Mouse (Mus musculus): ENCODE measurements around the gene Map3k6. TPM values are rescaled to one million over a fixed set of nuclear protein-coding genes. Genes with fewer than 3 reads are reported as not detected.
A peak's percentile ranks its signal among the peaks of the same experiment; 100 is the strongest.

Map3k6 gene
- polyA plus RNA-seq, 1 experiment from 2014 or later, result 3.3 TPM

- ATAC-seq (peak; percentile 17), DNase-seq (ENCODE audit: low read depth, low spot score) (no peak)
- H3K27me3 ChIP-seq, result no peaks in the 10 kb centered on the region
- in situ Hi-C loops (cut with MboI; ENCODE audit: low pct_unique_long_range_greater_than_20kb), result loop anchor here (5.0 to 10.0 kb wide), 2 partner anchors 206 to 268 kb away; no protein-coding TSS in a partner anchor
- ChIA-PET POLR2A (interaction anchor here (0.6 kb wide), 1 partner anchor 130 kb away, joined by 3 read pairs; no protein-coding TSS in a partner anchor), CTCF (no interaction called here)
- no peak for TF ChIP-seq CTCF (IDR thresholded peaks at IDR 0.05)
These were observed 27.4 kb upstream of the Map3k6 start for GRCm38 (mm10) chr4:133213268-133213590.

GRCm38 (mm10) chr4:133213661-133214060, 27.0 kb upstream of the Map3k6 start:
- H3K27me3 ChIP-seq, result no peaks in the 10 kb centered on the region
- no peak for DNase-seq (ENCODE audit: low read depth, low spot score)
- no peak for ATAC-seq
- ChIA-PET POLR2A (no interaction called here), CTCF (no interaction called here)
- in situ Hi-C loops (cut with MboI; ENCODE audit: low pct_unique_long_range_greater_than_20kb), result loop anchor here (5.0 to 10.0 kb wide), 2 partner anchors 206 to 269 kb away; no protein-coding TSS in a partner anchor
- no peak for TF ChIP-seq CTCF (IDR thresholded peaks at IDR 0.05)

DNA sequence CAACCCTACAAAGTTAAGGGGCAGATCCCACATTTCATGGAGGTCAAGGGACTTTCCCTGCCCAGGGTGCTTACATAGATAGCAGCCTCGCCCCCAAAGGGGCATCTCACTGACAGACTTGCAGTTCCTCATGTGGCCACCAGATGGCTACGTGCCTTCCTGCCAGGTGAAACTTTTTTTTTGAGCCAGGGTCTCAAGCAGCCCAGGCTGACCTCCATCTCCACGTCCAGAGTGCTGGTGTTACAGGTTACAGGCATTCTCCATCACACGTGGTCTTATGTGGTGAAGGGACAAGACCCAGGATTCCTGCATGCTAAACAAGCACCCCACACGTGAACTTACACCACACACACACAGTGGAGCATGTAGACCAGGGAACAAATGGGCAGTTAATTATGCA, 23.0 kb upstream of the Map3k6 start:
- in situ Hi-C loops (cut with MboI; ENCODE audit: low pct_unique_long_range_greater_than_20kb), result loop anchor here (10.0 kb wide), 1 partner anchor 273 kb away; no protein-coding TSS in a partner anchor

GRCm38 (mm10) chr4:133218745-133219144, 21.9 kb upstream of the Map3k6 start:
- no peak for ATAC-seq
- POLR2A ChIA-PET, result no interaction called here
- in situ Hi-C loops (cut with MboI; ENCODE audit: low pct_unique_long_range_greater_than_20kb), result loop anchor here (10.0 kb wide), 1 partner anchor 274 kb away; no protein-coding TSS in a partner anchor

More for the DNA sequence above, 23.0 kb upstream of the Map3k6 start:
- ChIA-PET POLR2A (no interaction called here), CTCF (no interaction called here)
- ATAC-seq (no peak), DNase-seq (ENCODE audit: low read depth, low spot score) (no peak)
- H3K27me3 ChIP-seq, result no peaks in the 10 kb centered on the region
- TF ChIP-seq CTCF (IDR thresholded peaks at IDR 0.05), result no peak

GRCm38 (mm10) chr4:133220656-133221055, 20.0 kb upstream of the Map3k6 start:
- no peak for DNase-seq (ENCODE audit: low read depth, low spot score)
- CTCF ChIA-PET, result interaction anchor here (1.2 to 2.0 kb wide), 2 partner anchors 77 kb away, joined by 3 to 8 read pairs; no protein-coding TSS in a partner anchor
- in situ Hi-C loops (cut with MboI; ENCODE audit: low pct_unique_long_range_greater_than_20kb), result no loop called here
- no peak for ATAC-seq
- POLR2A ChIA-PET, result no interaction called here
- no peaks in the 10 kb centered on the region for H3K27me3 ChIP-seq
- no peak for TF ChIP-seq CTCF (IDR thresholded peaks at IDR 0.05)

More at GRCm38 (mm10) chr4:133218745-133219144, 21.9 kb upstream of the Map3k6 start:
- TF ChIP-seq CTCF (IDR thresholded peaks at IDR 0.05), result no peak
- DNase-seq (ENCODE audit: low read depth, low spot score), result no peak
- CTCF ChIA-PET, result no interaction called here
- no peaks in the 10 kb centered on the region for H3K27me3 ChIP-seq

DNA sequence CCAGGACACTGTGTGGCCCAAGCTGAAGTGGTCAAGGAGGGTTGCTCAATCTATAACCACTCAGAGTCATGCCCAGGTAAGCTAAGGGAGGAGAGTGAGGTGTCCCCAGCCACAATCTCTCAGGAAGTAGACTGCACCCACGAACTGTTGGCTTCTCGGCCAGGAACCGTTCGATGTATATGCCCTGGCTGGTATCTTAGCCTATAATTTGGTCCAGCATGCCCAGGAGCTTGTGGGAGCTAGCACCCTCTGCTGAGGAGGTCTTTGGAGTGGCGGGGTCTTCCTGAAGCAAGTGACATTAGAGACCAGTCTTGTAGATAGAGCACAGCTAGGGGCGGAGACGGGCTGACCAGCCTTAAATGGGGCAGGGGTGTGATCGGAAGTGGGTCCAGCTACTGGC, 18.9 kb upstream of the Map3k6 start:
- CTCF ChIA-PET, result interaction anchor here (2.0 kb wide), 1 partner anchor 76 kb away, joined by 8 read pairs; no protein-coding TSS in a partner anchor
- POLR2A ChIA-PET, result interaction anchor here (0.5 kb wide), 2 partner anchors 147 to 1405 kb away, joined by 3 to 4 read pairs; no protein-coding TSS in a partner anchor
- no peak for TF ChIP-seq CTCF (IDR thresholded peaks at IDR 0.05)

DNA sequence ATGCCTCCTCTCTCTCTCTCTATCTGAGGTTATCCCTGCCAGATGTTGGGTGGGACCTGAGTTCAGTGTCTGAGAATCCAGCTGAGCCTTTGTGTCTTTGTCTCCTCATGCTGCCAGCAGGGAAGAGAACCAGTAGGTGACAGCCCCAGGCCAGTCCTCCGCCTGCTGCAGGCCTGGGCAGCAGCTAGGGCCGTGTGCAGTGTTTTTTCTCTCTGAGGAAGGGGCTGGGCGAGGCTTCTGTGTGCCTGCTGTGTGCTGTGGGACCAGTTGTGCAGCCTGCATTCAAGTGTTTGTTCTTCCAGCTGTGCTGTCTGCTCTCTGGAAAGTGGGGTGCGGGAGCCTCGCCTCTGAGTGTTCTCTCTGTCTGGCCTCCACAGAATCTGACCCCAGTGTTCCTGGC, 16.7 kb upstream of the Map3k6 start:
- TF ChIP-seq CTCF (IDR thresholded peaks at IDR 0.05), result no peak
- in situ Hi-C loops (cut with MboI; ENCODE audit: low pct_unique_long_range_greater_than_20kb), result no loop called here
- ChIA-PET POLR2A (no interaction called here), CTCF (no interaction called here)
- DNase-seq (ENCODE audit: low read depth, low spot score) (no peak), ATAC-seq (no peak)
- H3K27me3 ChIP-seq, result no peaks in the 10 kb centered on the region

More for the DNA sequence above, 18.9 kb upstream of the Map3k6 start:
- in situ Hi-C loops (cut with MboI; ENCODE audit: low pct_unique_long_range_greater_than_20kb), result no loop called here
- ATAC-seq, result no peak
- no peak for DNase-seq (ENCODE audit: low read depth, low spot score)
- no peaks in the 10 kb centered on the region for H3K27me3 ChIP-seq

DNA sequence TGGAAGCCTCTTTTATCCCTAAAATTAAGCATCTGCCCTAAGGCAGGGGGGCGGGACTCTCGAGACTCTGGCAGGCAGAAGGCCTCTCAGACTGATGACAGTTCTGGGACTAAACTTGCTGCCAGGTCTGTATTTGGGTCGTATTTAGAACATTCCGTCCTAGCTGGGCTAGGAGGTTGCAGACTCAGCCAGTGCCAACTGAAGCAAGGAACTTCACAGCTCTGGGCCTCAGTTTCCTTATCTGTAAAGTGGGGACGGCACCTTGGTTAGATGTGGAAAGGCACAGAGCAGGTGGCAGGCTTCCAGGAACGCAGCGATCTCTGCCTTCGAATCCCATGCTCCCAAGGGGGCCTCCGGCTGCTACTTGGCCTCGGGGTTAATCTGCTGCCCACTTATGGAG, 14.5 kb upstream of the Map3k6 start:
- CTCF ChIA-PET, result no interaction called here
- ATAC-seq (no peak), DNase-seq (ENCODE audit: low read depth, low spot score) (no peak)
- POLR2A ChIA-PET, result no interaction called here
- H3K27me3 ChIP-seq, result no peaks in the 10 kb centered on the region
- no peak for TF ChIP-seq CTCF (IDR thresholded peaks at IDR 0.05)
- in situ Hi-C loops (cut with MboI; ENCODE audit: low pct_unique_long_range_greater_than_20kb), result no loop called here

- TF ChIP-seq CTCF (IDR thresholded peaks at IDR 0.05), result no peak
- ChIA-PET POLR2A (interaction anchor here (0.7 kb wide), 1 partner anchor 214 kb away, joined by 5 read pairs; no protein-coding TSS in a partner anchor), CTCF (no interaction called here)
- DNase-seq (ENCODE audit: low read depth, low spot score), result no peak
- no peak for ATAC-seq
- no peaks in the 10 kb centered on the region for H3K27me3 ChIP-seq
- in situ Hi-C loops (cut with MboI; ENCODE audit: low pct_unique_long_range_greater_than_20kb), result no loop called here
These were observed 13.0 kb upstream of the Map3k6 start for GRCm38 (mm10) chr4:133227636-133228035.

DNA sequence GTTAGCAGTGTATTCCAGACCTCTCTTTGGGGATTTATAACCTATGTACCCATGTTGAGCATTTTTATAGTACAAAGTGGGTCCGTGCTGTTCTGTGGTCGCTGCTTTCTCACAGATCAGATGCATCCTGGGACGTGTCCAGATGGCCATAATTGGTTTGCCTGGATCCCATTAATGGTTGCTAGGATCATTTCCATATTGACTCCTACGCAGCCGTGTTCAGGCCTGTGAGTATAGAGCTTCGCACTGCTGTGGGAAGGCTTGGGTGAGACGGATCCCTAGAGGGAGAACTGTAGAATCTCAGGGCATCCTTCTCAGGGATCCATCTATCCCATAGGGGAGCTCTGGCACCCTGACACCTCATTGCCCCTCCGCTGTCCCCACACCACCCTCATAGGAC, 11.0 kb upstream of the Map3k6 start:
- ATAC-seq (no peak), DNase-seq (ENCODE audit: low read depth, low spot score) (no peak)
- ChIA-PET CTCF (no interaction called here), POLR2A (no interaction called here)
- in situ Hi-C loops (cut with MboI; ENCODE audit: low pct_unique_long_range_greater_than_20kb), result no loop called here
- no peaks in the 10 kb centered on the region for H3K27me3 ChIP-seq
- TF ChIP-seq CTCF (IDR thresholded peaks at IDR 0.05), result no peak

DNA sequence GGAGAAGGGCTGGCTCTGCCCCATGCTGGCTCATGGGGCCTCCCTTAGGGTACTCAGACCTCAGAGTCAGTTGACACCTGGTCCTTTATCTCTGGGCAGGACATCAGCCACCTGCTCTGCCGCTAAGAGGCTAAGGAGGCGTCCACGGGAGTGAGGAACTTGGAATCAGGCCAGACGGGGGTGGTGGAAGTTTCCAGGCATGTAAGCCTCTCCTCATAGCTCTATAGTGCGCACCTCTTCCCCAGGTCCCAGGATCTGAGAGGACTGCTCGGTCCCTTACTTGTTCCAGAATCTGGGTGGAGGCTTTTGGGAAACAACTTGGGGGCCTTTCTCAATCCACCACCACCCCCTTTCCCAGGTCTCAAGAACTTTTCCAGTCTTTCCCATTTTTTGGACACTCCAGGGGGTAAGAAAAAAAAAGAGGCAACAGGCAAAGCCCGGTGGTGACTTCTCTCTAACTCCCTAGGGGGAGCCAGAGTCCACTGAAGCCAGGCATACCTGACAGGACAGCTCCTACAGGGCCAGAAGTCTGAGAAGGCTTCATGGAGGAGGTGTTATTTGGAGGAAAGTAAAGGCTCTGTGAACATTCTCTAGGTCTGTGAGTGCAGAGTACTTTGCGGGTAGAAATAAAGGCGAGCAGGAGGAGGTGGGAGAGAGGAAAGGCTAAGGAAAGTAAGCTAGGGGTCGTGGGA, 7.2 kb upstream of the Map3k6 start:
- in situ Hi-C loops (cut with MboI; ENCODE audit: low pct_unique_long_range_greater_than_20kb), result loop anchor here (5.0 kb wide), 1 partner anchor 69 kb away; no protein-coding TSS in a partner anchor
- DNase-seq (ENCODE audit: low read depth, low spot score) (no peak), ATAC-seq (peak; percentile 35)
- no peaks in the 10 kb centered on the region for H3K27me3 ChIP-seq
- ChIA-PET POLR2A (no interaction called here), CTCF (interaction anchor here (0.7 to 1.3 kb wide), 2 partner anchors 18 to 43 kb away, joined by 4 to 6 read pairs; no protein-coding TSS in a partner anchor)
- no peak for TF ChIP-seq CTCF (IDR thresholded peaks at IDR 0.05)
